Mouse (Mus musculus) limb, embryonic 11.5 days (tissue): Measurements from ENCODE around the gene Rpl10l. TPM values are rescaled to one million over a fixed set of nuclear protein-coding genes. Genes with fewer than 3 reads are reported as not detected.

ENCODE experiments used
- ATAC-seq: fragments of 200-750 bp; cut with Nextera tagmentation; 2 replicates; pipeline ENCODE4 v1.8.0; 2017; ENCODE audit warnings: low read depth; ENCODE audit not compliant: insufficient number of reproducible peaks, low FRiP score, low TSS enrichment
- DNase-seq: peaks from one replicate; pipeline ENCODE4 v3.0.0-alpha.2; 2015; ENCODE audit warnings: low spot score
- H3K27ac ChIP-seq: fragments of 300-500 bp; sonication (generic); replicated peaks from 2 replicates; pipeline ENCODE4 v1.5.1; 2014; ENCODE audit warnings: low read depth, mild to moderate bottlenecking, low read length
- H3K27me3 ChIP-seq: fragments of 300-500 bp; sonication (generic); 2 replicates; pipeline ENCODE4 v1.6.1; 2014; ENCODE audit warnings: mild to moderate bottlenecking, low read length, mixed read lengths; ENCODE audit not compliant: control insufficient read depth, insufficient read depth
- H3K36me3 ChIP-seq: fragments of 300-500 bp; sonication (generic); 2 replicates; pipeline ENCODE4 v1.6.1; 2014; ENCODE audit warnings: mild to moderate bottlenecking, low read length, moderate library complexity, mixed read lengths; ENCODE audit not compliant: control insufficient read depth, insufficient read depth
- H3K4me1 ChIP-seq: fragments of 300-500 bp; sonication (generic); 2 replicates; pipeline ENCODE4 v1.6.1; 2014; ENCODE audit warnings: low read length, mixed read lengths; ENCODE audit not compliant: control insufficient read depth, insufficient read depth
- H3K4me2 ChIP-seq: fragments of 300-500 bp; sonication (generic); 2 replicates; pipeline ENCODE4 v1.6.1; 2014; ENCODE audit warnings: low read depth, mild to moderate bottlenecking, moderate library complexity; ENCODE audit not compliant: severe bottlenecking
- H3K4me3 ChIP-seq: fragments of 300-500 bp; sonication (generic); 2 replicates; pipeline ENCODE4 v1.5.1; 2014; ENCODE audit warnings: low read depth, low read length
- H3K9ac ChIP-seq: fragments of 300-500 bp; sonication (generic); 2 replicates; pipeline ENCODE4 v1.6.1; 2014; ENCODE audit warnings: mild to moderate bottlenecking, low read length
- H3K9me3 ChIP-seq: fragments of 300-500 bp; sonication (generic); 2 replicates; pipeline ENCODE4 v1.6.1; 2016; ENCODE audit warnings: low read length; ENCODE audit not compliant: control insufficient read depth
- WGBS: fragments of 180-500 bp; shearing (Covaris S2); extraction: QIAGEN DNeasy Blood & Tissue Kit; methylation state at CpG from one replicate; pipeline ENCODE4 v1.1.7; 2014; 5-methylcytosine and 5-hydroxymethylcytosine counted together
- polyA plus RNA-seq: library from polyadenylated mRNA; unstranded; fragments of >200 nt; fragmentation: Nextera tagmentation; extraction: Ambion mirVana; gene quantifications from 2 replicates; pipeline ENCODE4 v1.2.1, GENCODE M21; 2014

The Rpl10l gene
- polyA plus RNA-seq, result not detected in 2 replicates

DNA sequence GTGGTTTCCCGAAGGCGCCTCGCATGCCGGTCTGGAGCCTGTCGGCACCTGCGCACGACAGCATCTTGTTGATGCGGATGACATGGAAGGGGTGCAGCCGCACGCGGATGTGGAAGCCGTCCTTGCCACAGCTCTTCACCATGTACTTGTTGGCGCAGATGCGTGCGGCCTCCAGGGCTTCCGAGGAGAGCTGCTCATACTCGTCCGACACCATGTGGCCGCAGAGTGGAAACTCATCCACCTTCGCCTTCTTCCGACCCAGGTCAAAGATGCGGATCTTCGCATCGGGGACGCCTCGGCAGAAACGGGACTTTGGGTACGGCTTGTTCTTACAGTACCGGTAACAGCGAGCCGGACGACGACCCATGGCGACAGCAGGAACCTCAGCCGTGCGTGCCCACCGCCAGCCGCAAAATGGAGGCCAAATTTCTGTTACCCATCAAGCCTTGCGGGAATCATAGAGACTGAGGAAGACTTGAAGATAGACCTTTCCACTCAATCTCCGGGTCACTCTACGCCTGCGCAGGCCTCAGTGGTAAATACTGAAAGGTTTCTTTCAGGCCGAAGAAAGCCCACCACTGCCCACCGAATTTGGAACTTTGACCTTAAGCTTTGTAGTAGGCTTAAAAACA lies at the start of gene Rpl10l:
Rpl10l (minus strand) TSS at position 411 of the 632 bp plus-strand sequence.
- H3K4me3 ChIP-seq, result no peak within 1 kb of the TSS
- H3K27ac ChIP-seq, result no peak within 1 kb of the TSS
- H3K9me3 ChIP-seq, result no peaks in the 10 kb centered on the region
- DNase-seq (no peak), ATAC-seq (no peak)
- no peaks in the 10 kb centered on the region for H3K36me3 ChIP-seq
- no peaks in the 10 kb centered on the region for H3K27me3 ChIP-seq
- 92% methylated on average over 44 of the region's 44 CpGs for WGBS
- H3K4me1 ChIP-seq, result no peaks in the 10 kb centered on the region
- H3K9ac ChIP-seq, result no peak within 1 kb of the TSS
- no peak within 1 kb of the TSS for H3K4me2 ChIP-seq

DNA sequence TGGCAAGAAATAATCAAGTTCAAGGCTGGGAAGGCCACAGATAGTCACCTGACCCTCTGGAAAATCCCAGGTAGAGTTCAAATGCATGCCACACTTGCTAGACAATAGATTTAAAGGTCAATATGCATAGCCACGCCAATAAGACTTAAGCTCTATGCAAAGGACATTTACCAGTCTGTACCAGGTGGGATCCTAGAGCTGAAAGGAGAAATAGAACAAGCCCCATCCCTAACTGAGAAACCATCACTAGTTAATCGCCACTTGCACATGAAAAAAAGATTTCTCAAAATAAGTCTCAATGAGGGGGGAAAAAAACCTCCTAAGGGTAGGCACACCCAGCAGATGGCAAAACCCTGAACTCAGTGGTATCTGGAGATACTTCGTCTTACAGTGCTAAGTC lies 8.3 kb downstream of the Rpl10l start:
- no peak overlapping the region for H3K27ac ChIP-seq
- H3K4me1 ChIP-seq, result no peaks in the 10 kb centered on the region
- H3K4me3 ChIP-seq, result no peak overlapping the region
- no peaks in the 10 kb centered on the region for H3K27me3 ChIP-seq
- H3K36me3 ChIP-seq, result no peaks in the 10 kb centered on the region
- no peak for DNase-seq
- 84% methylated on average over 3 of the region's 3 CpGs for WGBS
- H3K4me2 ChIP-seq, result no peak overlapping the region
- no peaks in the 10 kb centered on the region for H3K9me3 ChIP-seq
- no peak for ATAC-seq
- no peak overlapping the region for H3K9ac ChIP-seq

DNA sequence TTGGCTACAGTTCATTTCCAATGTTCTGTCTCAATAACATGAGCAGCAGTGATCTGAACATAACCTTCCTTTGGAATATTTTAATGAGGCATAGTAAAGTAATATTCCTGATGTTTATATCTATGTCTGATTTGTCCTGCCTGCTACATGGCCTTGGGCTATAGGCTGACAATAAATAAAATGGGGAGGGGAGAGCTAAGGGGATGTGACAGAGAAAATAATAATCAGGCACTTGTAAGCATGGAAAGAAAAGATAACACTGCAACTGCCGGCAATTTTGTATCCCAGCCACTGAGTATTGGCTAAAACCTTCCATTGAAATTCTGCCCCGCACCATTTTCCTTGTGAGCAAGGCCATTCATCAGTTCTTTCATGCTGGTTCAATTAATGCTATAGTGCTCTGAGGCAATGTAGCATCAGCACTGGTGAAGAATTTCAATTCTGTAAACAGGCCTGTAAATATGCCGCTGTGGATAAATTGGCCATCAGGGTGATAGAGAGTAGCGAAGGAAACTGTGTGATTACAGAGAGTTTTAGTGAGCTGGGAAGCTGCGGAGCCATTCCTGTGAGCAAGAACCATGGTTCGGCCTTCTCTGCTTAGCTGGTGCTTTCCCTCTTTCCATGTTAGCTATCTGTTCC lies 38.6 kb downstream of the Rpl10l start:
- DNase-seq, result no peak
- H3K27me3 ChIP-seq, result no peaks in the 10 kb centered on the region
- H3K36me3 ChIP-seq, result no peaks in the 10 kb centered on the region
- 87% methylated on average over 6 of the region's 6 CpGs for WGBS
- H3K9ac ChIP-seq, result no peak overlapping the region
- H3K4me1 ChIP-seq, result no peaks in the 10 kb centered on the region
- H3K4me3 ChIP-seq, result no peak overlapping the region
- no peaks in the 10 kb centered on the region for H3K9me3 ChIP-seq
- ATAC-seq, result no peak
- no peak overlapping the region for H3K4me2 ChIP-seq
- H3K27ac ChIP-seq, result no peak overlapping the region

DNA sequence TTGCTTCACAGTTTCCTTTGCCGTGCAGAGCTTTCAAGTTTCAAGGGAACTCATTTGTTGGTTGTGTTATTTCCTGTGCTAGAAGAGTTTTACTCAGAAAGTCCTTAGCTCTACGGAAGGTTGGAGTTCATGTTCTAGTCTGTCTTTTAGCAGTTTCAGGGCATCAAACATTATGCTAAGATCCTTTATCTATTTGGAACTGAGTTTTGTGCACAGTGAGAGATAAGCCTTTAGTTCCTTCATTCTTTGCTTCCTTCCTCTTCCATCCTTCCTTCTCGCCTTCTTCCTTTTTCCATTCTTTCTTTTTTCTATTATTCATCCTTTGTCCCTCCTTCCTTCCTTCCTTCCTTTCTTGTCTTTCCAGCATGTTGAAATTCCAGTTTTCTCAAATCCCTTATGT lies 50.0 kb downstream of the Rpl10l start:
- Histone ChIP-seq H3K9ac (no peak overlapping the region), H3K27me3 (no peaks in the 10 kb centered on the region), H3K4me1 (no peaks in the 10 kb centered on the region), H3K27ac (no peak overlapping the region), H3K4me2 (no peak overlapping the region), H3K36me3 (no peaks in the 10 kb centered on the region), H3K4me3 (no peak overlapping the region), H3K9me3 (no peaks in the 10 kb centered on the region)
- ATAC-seq (no peak), DNase-seq (no peak)
- 80% methylated on average over 3 of the region's 3 CpGs for WGBS
